Mouse (Mus musculus) kidney, adult 2 months (tissue): Measurements from ENCODE around the gene Ropn1l.

Experiments
- CTCF ChIP-seq: fragments of 200-500 bp; conservative IDR thresholded peaks from 2 replicates; pipeline ENCODE4 v1.5.1; 2011; ENCODE audit warnings: low read depth, mild to moderate bottlenecking, control low read depth, low read length, moderate library complexity, mixed read lengths; ENCODE audit not compliant: insufficient read depth, insufficient read length
- POLR2A ChIP-seq: fragments of 200-500 bp; IDR thresholded peaks from one replicate; pipeline ENCODE4 v1.6.1; 2011; ENCODE audit warnings: low read depth, low read length, control low read depth

DNA sequence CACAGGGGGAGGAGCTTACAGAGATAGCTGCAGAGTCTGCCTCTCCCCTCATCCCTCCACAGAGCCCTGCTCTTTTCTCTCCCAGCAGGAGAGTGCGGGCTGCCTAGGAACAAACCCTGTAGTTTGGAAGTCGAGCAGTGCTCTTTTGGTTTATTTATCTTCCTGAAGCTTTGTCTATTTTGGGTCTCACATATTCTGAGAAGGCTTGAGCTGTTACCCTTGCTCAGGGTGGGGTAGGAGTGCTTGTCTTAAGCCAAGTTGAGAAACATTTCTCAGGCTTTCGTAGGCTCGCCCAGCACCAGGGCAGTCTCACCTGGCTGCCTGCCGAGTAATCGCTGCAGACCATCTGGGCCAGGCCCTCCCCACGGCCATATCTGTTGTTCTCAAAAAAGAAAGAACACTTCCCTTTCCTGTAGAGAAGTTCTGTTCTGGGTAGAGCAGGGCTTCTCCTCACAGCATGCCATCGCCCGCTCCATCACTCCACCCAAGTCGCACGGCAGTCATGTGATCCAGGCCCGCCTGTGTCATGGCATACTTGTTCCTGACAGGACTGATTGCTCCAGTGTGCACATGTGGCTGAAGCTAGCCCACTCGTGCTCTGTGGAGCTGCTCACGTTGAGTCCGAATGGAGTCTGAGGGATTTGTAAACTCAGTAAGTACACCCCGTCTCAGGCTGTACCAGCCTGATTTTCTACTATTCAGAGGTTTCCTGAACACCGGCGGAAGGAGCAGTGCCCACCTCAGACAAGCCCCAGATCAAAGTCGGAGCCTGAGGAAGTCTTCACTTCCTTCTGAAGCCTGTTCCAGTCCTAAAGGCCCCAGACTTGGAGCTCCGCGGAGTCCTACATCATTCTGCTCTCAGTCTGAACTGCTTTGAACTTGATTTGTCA, 35.5 kb downstream of the Ropn1l start:
- no peak for TF ChIP-seq CTCF
- TF ChIP-seq POLR2A = no peak
